Mouse (Mus musculus) embryo, embryonic 10.5 days (tissue): ENCODE measurements at regions not wholly inside any gene's neighbourhood (a gene's known extent, or its start where the extent isn't known, plus 50 kb on each side); places are given as distances from the start of the nearest gene placed in this dataset.

Source experiments
- DNase-seq: peaks from one replicate; pipeline ENCODE4 v3.0.0-alpha.2; 2015; ENCODE audit warnings: low spot score

DNA sequence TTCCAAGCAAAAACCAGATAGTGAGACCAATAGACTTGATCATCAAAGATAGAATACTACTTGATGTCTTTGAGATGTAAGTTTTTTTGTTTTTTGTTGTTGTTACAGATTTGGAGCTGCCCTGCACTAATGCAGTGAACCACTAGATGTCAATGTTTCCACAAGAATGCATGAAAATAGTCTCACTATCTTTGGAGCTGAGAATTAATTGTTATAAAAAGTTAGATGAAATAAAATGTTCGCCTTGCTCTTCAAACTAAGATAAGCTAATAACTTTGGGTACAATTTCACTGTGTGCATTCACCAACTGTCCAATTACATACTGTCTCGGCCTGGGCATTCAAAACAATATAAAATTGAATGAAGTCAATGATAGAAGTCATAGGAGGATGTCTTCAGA lies 223.2 kb upstream of the Agtr1b start:
- DNase-seq: peak; percentile 67

DNA sequence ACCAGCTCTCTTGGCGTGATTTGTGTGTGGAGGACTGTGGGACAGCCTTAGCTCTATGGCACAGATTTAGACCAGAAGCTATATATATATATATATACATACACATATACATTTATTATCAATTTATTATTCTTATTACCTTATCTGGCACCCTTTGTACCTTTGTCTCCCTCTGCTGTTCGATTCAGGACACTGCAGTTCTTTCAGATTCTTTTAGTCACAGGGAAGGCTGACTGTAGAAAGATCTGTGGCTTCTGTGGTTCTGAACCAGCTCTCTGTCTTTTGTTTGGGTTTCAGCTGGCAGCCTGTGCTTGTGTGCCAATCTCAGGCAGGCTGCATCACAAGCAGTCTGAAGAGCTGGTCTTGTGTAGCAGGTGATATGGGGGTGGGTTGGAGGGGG lies 184.6 kb upstream of the Agtr1b start:
- peak; percentile 27 for DNase-seq

DNA sequence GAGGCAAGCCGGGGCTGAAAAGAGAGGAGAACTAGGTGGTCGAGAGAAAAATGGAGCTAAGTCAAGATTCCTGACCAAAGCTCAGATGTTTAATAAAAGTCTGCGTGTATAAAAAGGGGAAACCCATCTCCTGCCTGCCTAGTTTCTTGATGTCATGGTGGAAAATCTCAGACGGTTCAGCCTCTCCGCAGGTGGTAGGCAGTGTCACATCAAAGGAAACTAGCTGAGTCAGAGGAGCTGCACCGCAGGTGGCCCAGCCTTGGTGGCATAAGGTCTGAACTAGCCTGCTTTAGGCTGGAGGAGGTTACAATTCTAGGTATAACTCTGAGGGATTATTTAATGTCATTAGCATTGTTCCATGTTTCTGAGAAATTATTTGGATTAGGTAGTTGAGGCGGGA lies 177.0 kb upstream of the Agtr1b start:
- DNase-seq: no peak

DNA sequence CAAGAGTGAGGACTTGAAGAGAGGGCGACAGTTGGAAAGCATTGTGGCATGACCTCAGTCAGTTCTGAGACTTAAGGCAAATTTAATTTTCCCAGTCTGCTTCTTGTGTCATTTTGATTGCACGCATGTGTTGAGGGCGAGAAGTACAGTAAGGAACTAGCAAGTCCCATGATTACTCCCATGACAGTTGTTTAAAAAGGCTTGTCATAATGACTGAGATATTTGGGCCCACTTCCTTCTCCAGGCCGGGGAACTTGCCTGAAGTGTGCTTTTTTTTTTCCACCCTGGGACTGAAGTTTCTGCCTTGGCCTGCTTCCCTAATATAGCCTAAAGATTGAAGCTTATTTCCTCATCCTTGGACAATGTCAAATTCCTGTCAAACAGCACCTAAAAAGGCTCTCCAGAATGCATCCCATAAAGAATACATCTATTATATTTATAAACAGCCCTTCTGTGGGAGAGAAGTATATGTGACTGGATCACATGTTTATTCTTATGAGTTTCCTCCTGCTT lies 171.6 kb upstream of the Agtr1b start:
- no peak for DNase-seq

DNA sequence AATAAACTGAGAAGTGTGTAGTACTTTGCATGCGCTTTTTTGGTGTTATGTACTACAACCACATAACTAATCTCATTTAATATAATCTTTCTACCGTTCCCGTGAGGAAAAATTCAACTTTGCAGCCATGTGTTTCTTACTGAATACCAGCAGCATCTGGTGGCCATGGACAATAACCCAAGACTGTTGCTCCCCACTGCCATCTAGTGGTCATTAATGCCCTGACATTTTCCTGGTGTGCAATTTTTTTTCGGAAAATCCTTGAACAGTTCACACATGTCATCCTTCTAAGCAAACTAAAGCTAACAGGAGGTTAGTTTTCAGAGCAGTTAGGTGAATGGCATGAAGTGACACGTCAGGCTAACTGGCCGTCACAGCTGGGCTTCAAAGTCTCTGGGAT lies 153.8 kb upstream of the Agtr1b start:
- peak; percentile 81 for DNase-seq

DNA sequence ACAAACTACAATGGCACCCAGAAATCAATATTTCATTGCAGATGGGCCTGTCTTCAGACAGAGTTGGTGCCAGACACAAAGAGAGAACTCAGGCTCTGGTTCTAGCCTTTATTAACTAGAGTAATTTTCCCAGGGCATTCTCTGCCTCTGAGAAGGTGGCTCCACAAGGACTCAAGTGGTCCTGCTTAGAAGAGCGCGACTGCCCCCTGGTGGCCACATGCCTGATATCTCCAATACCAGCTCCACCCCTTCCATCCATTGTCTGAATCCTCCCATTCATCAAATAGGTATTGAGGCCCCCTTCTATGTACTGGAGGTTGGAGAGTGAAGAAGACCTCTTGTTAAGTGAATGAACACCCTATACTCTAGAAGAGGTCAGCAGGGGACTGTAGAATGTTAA lies 142.2 kb upstream of the Agtr1b start:
- DNase-seq: peak; percentile 88

DNA sequence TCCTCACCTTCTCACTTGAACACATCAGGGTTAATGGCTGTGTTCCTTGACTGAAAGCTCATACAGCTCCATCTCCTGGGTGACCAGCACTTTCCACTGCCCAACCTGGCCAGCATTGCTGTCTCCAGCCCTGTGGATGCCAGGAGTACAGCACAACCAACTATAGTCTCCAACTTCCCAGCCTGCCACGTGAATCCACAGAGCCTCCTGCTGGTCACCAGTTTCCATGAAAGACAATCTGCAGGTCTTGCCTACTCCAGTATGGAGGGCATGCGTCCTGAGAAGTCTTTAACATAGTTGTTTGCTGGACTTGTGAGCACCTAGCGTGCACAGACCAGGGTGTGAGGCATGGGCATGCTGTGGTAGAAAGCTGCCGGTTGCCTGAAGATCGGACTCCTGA lies 138.6 kb upstream of the Agtr1b start:
- DNase-seq: no peak
